Mouse (Mus musculus): ENCODE measurements at regions not wholly inside any gene's neighbourhood (a gene's known extent, or its start where the extent isn't known, plus 50 kb on each side); places are given as distances from the start of the nearest gene placed in this dataset.
"Not testable (repeated sequence)": the region's sequence is repeated elsewhere in the genome, so short reads cannot be mapped to it uniquely, and the experiment has no call there.

- no peak overlapping the region for H3K4me2 ChIP-seq
- 60% methylated on average over 4 of the region's 4 CpGs for WGBS
These were observed 56.5 kb upstream of the Pdk3 start for GRCm38 (mm10) chrX:93888480-93888879.

DNA sequence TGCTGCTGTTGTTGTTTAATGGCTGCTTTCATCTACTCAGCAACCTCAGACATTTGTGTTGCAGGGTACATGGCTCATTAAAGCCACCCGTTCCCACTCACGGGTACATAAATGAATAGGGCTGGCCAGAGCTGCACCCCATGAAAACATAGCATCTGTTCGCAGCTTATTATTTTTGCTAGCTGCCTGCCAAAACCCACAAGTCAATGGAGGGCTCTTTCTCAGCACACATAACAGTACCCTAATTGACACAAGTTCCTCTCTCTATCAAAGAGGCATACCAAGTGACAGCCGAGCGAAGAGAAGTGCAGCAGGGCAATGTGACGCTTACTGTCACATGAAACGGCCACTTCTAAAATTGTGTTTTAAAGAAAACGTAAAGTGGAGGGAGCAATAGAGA, 57.0 kb upstream of the Pdk3 start:
- no peaks in the 10 kb centered on the region for H3K27me3 ChIP-seq
- H3K4me3 ChIP-seq = peak overlapping the region; percentile 30
- H3K36me3 ChIP-seq (ENCODE audit: poor library complexity, severe bottlenecking) = no peaks in the 10 kb centered on the region
- ATAC-seq = peak; percentile 82
- no peak overlapping the region for H3K9ac ChIP-seq
- H3K27ac ChIP-seq = 0 out of 2 replicates have a peak overlapping the region, but pooled peaks have one; percentile 44
- H3K9me3 ChIP-seq (replicated peaks) = no peaks in the 10 kb centered on the region
- no peaks in the 10 kb centered on the region for H3K4me1 ChIP-seq
- H3K4me2 ChIP-seq = peak overlapping the region; percentile 55
- 48% methylated on average over 8 of the region's 8 CpGs for WGBS

More at GRCm38 (mm10) chrX:93888480-93888879, 56.5 kb upstream of the Pdk3 start:
- H3K36me3 ChIP-seq (ENCODE audit: poor library complexity, severe bottlenecking) = no peaks in the 10 kb centered on the region
- no peak overlapping the region for H3K9ac ChIP-seq
- no peaks in the 10 kb centered on the region for H3K27me3 ChIP-seq
- no peak overlapping the region; the same call in 1 of the 2 replicates for H3K27ac ChIP-seq
- ATAC-seq = no peak
- H3K4me3 ChIP-seq = no peak overlapping the region
- H3K4me1 ChIP-seq = no peaks in the 10 kb centered on the region
- no peaks in the 10 kb centered on the region for H3K9me3 ChIP-seq (replicated peaks)

DNA sequence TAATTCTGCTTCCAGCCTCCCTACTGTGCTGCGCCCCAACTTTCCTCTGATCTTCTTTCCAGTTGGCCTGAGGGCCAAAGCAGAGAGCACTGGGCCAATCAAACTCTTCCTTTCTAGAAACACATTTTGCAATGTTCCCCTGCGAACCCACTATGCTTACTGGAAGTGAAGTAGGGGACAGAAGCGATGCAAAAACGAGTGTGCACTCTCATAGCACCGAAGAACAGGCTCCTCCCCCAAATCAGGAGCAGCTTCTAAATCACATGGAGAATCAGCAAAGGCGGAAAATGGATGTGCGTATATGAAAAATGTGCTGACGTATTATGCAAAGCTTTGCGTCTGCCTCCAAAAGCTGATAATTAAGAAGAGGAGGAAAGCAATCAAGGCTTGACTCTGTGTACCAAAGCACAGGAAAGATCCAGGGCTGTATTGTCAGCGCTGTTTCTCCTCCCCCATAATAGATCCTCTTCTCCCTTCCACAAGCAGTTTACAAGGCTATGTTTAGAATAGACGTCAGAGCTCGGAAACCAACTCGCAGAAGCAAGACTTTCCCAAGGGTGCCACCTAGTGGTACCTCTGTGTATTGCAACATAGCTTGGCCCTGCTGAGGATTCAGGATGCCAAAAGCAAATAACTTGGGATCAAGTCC, 57.5 kb upstream of the Pdk3 start:
- H3K4me2 ChIP-seq = peak overlapping the region; percentile 55
- no peaks in the 10 kb centered on the region for H3K9me3 ChIP-seq (replicated peaks)
- 36% methylated on average over 13 of the region's 13 CpGs for WGBS
- no peaks in the 10 kb centered on the region for H3K36me3 ChIP-seq (ENCODE audit: poor library complexity, severe bottlenecking)
- H3K4me1 ChIP-seq = no peaks in the 10 kb centered on the region
- H3K4me3 ChIP-seq = peak overlapping the region; percentile 30
- no peak overlapping the region for H3K9ac ChIP-seq
- no peaks in the 10 kb centered on the region for H3K27me3 ChIP-seq
- ATAC-seq = peak; percentile 91
- H3K27ac ChIP-seq = peak overlapping the region; percentile 44; the same call in 1 of the 2 replicates

GRCm38 (mm10) chrX:93896838-93897820, 65.1 kb upstream of the Pdk3 start:
- Histone ChIP-seq H3K27me3 (0 out of 2 replicates have a peak, but pooled peaks cover 4% of the 10 kb centered on the region), H3K4me2 (no peak overlapping the region), H3K9me3 (replicated peaks) (no peaks in the 10 kb centered on the region), H3K4me1 (no peaks in the 10 kb centered on the region), H3K9ac (no peak overlapping the region), H3K4me3 (no peak overlapping the region), H3K36me3 (ENCODE audit: poor library complexity, severe bottlenecking) (no peaks in the 10 kb centered on the region), H3K27ac (no peak overlapping the region)
- no peak for ATAC-seq
- WGBS = 73% methylated on average over 5 of the region's 5 CpGs

- Histone ChIP-seq H3K27me3 (no peaks in the 10 kb centered on the region), H3K27ac (no peak overlapping the region), H3K4me3 (no peak overlapping the region), H3K9ac (no peak overlapping the region), H3K4me2 (no peak overlapping the region), H3K9me3 (replicated peaks) (no peaks in the 10 kb centered on the region), H3K4me1 (no peaks in the 10 kb centered on the region), H3K36me3 (ENCODE audit: poor library complexity, severe bottlenecking) (no peaks in the 10 kb centered on the region)
- ATAC-seq = no peak
These were observed 65.2 kb upstream of the AU015836 start for GRCm38 (mm10) chrX:93903209-93903608.

DNA sequence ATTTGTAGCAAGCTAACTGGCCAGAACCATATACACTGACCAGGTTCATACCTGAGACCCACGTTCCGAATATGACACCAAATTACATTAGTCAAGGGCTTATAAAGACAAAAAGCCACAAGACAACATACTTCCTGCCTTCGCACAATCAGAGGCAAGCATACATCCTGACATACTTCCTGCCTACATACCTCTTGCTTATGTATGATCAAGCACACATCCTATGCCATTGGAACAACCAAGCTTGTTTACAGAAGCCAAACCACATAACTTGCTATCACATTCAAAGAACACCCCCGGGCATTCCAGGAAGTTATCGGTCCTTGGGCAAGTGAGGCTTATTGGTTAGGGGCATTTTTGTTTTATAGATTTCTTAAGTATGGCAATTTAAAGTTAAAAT, 62.9 kb upstream of the AU015836 start:
- Histone ChIP-seq H3K4me1 (no peaks in the 10 kb centered on the region), H3K27ac (no peak overlapping the region), H3K9me3 (replicated peaks) (no peaks in the 10 kb centered on the region), H3K27me3 (no peaks in the 10 kb centered on the region; the same call in 1 of the 2 replicates), H3K4me3 (no peak overlapping the region), H3K9ac (no peak overlapping the region), H3K4me2 (no peak overlapping the region), H3K36me3 (ENCODE audit: poor library complexity, severe bottlenecking) (no peaks in the 10 kb centered on the region)
- no peak for ATAC-seq
- 90% methylated on average over 5 of the region's 5 CpGs for WGBS

GRCm38 (mm10) chrX:93911087-93911840, 57.2 kb upstream of the AU015836 start:
- WGBS = 27% methylated on average over 21 of the region's 21 CpGs
- H3K36me3 ChIP-seq (ENCODE audit: poor library complexity, severe bottlenecking) = no peaks in the 10 kb centered on the region
- H3K27ac ChIP-seq = no peak overlapping the region
- H3K9me3 ChIP-seq (replicated peaks) = no peaks in the 10 kb centered on the region
- H3K4me3 ChIP-seq = no peak overlapping the region; the same call in 1 of the 2 replicates
- peak; percentile 78 for ATAC-seq
- no peaks in the 10 kb centered on the region for H3K4me1 ChIP-seq
- peak overlapping the region; percentile 34; the same call in 1 of the 2 replicates for H3K9ac ChIP-seq
- H3K4me2 ChIP-seq = peak overlapping the region; percentile 56
- H3K27me3 ChIP-seq = no peaks in the 10 kb centered on the region; the same call in 1 of the 2 replicates

- Histone ChIP-seq H3K4me3 (no peak overlapping the region), H3K4me2 (no peak overlapping the region), H3K27ac (no peak overlapping the region), H3K9ac (no peak overlapping the region), H3K9me3 (replicated peaks) (no peaks in the 10 kb centered on the region), H3K36me3 (ENCODE audit: poor library complexity, severe bottlenecking) (no peaks in the 10 kb centered on the region), H3K27me3 (no peaks in the 10 kb centered on the region; the same call in 1 of the 2 replicates), H3K4me1 (no peaks in the 10 kb centered on the region)
- ATAC-seq = no peak
These were observed 52.9 kb upstream of the AU015836 start for GRCm38 (mm10) chrX:93915548-93915947.

DNA sequence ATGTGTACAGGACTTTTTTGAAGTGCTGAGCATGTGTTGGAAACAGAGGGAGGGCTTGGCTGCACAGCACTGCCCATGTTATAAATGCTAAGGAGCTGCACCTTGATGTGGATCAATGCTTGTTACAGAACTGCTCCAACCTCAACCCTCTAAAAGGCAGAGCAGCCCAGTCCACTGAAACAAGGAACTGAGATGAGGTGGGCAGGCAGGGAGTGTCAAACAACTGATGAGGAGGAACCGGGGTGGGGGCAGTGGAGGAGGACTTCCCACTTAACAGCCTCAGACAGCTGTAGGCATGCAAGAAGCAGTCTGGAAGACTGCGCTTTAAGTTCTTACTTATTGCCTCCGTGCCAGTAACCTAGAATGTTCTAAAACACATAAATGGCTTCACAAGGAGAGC, 51.1 kb upstream of the AU015836 start:
- ATAC-seq; H3K4me2 ChIP-seq; H3K36me3 ChIP-seq (ENCODE audit: poor library complexity, severe bottlenecking); H3K4me3 ChIP-seq; H3K9ac ChIP-seq; H3K9me3 ChIP-seq (replicated peaks); H3K27me3 ChIP-seq; H3K27ac ChIP-seq; H3K4me1 ChIP-seq: not testable (repeated sequence)
- 76% methylated on average over 3 of the region's 3 CpGs for WGBS
